Mouse (Mus musculus) megakaryocyte, embryonic 14.5 days (primary cell): ENCODE results near the gene Fermt3. TPM values are rescaled to one million over a fixed set of nuclear protein-coding genes. Genes with fewer than 3 reads are reported as not detected.

ENCODE experiments used
- H3K27me3 ChIP-seq: replicated peaks from 2 replicates; pipeline ENCODE3; 2012; ENCODE audit warnings: inconsistent platforms
- H3K36me3 ChIP-seq: replicated peaks from 2 replicates; pipeline ENCODE3; 2012; ENCODE audit warnings: low read length, inconsistent platforms, mixed read lengths
- H3K4me1 ChIP-seq: 2 replicates; pipeline ENCODE4 v1.6.1; 2012; ENCODE audit warnings: inconsistent platforms
- H3K4me3 ChIP-seq: replicated peaks from 2 replicates; pipeline ENCODE3; 2012; ENCODE audit warnings: moderate library complexity, mild to moderate bottlenecking, inconsistent platforms
- H3K9me3 ChIP-seq: 2 replicates; pipeline ENCODE4 v1.6.1; 2012; ENCODE audit warnings: inconsistent platforms
- FLI1 ChIP-seq: IDR thresholded peaks from 2 replicates; pipeline ENCODE4 v1.6.1; 2012; ENCODE audit warnings: low read length, inconsistent platforms, mixed read lengths
- GATA1 ChIP-seq: IDR thresholded peaks from 3 replicates; pipeline ENCODE4 v1.6.1; 2012; ENCODE audit warnings: mixed read lengths, low read length, inconsistent platforms, borderline replicate concordance
- polyA plus RNA-seq: library from polyadenylated mRNA; stranded (reverse); fragments of >175 nt; gene quantifications from 2 replicates; pipeline ENCODE4 v1.2.3, GENCODE M21; 2012; ENCODE audit warnings: low replicate concordance; ENCODE audit not compliant: insufficient read depth

The Fermt3 gene
- polyA plus RNA-seq: 5,058 and 7,219 TPM in 2 replicates

DNA sequence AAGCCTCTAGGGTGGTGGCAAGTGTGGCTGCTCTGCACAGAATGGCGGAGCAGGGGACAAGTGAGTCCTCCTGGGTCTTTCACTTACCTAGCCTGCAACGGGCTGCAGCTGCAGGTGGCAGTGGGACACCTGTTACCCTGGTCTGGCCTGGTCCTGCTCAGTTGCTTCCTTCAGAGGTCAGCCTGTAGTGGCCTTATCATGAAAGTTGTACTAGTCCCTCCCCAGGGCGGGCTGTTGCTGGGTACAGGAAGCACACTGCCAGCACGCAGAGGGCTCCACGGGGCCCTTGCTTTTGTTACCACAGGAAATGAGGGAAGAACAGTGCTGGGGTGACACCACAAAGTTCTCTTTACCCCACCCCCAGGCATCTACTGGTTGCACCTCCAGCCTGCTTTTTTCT, at the start of gene Fermt3:
Gene Fermt3 (minus strand): TSS at position 279 of the 400 bp plus-strand sequence.
- no peaks in the 10 kb centered on the region for H3K27me3 ChIP-seq
- H3K9me3 ChIP-seq: no peaks in the 10 kb centered on the region
- peak within 1 kb of the TSS; percentile 96 for H3K4me3 ChIP-seq
- H3K4me1 ChIP-seq: peaks cover 84% of the 10 kb centered on the region
- TF ChIP-seq FLI1: peak; percentile 80
- TF ChIP-seq GATA1: no peak
- H3K36me3 ChIP-seq: peaks cover 89% of the 10 kb centered on the region

DNA sequence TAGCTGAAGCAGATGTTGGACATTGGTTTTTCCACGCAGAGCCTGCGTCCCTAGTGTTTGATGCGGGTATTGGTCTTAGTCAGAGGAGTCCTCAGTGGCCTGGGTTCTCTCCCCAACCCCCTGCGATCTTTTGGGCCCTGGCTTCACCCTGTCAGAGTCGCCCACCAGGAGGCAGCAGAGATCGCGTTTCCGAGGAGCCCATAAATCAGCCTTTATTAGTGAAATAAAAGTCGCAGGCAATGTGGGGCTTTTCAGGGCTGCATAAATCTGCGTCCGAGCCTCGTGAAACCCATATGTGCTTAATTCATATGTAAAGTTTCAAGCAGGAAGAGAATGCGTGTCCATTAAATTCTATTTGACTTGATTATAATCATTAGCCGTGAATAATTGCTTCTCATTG, 48.9 kb upstream of the Fermt3 start:
- no peak for TF ChIP-seq FLI1
- no peak for TF ChIP-seq GATA1
- H3K4me1 ChIP-seq: peaks cover 50% of the 10 kb centered on the region
- H3K27me3 ChIP-seq: peaks cover 67% of the 10 kb centered on the region
- H3K36me3 ChIP-seq: no peaks in the 10 kb centered on the region
- peak overlapping the region; percentile 48 for H3K4me3 ChIP-seq
- no peaks in the 10 kb centered on the region for H3K9me3 ChIP-seq

DNA sequence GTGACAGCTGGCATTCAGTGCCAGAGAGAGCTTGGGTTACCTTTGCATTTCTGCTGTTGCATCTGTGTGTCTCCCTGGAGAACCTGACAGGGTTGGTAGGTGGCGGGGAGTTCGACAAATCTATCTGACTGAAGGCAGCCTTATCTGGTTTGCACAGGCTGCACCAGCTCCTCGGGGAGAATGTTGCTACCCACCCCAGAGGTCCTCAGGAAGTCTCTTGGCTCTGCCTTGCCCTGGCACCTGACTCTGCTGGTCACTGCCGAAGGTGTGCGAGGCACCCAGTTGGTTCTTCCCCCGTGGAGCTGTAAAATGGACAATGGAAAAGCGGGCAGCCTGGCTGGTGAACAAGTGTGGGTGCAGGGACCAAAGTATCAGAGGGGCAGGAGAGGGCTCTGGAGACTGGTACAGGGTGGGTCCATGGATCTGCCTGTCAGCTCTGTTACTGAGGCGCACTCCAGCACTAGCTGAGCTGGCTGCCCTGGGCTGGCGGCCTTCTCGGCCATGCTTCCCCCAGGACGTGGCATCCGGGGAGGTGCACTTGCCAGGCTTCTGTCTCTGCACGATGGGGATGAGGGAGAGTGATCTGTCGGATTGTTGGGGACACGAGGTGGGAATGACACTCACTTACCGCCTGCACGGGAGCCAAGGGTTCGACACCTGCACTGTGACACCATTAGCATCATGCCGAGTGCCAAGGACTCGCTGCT, 48.2 kb upstream of the Fermt3 start:
- Histone ChIP-seq H3K4me1 (peaks cover 50% of the 10 kb centered on the region), H3K4me3 (peak overlapping the region; percentile 48), H3K36me3 (no peaks in the 10 kb centered on the region), H3K9me3 (no peaks in the 10 kb centered on the region), H3K27me3 (peaks cover 65% of the 10 kb centered on the region)
- TF ChIP-seq GATA1 (no peak), FLI1 (no peak)

DNA sequence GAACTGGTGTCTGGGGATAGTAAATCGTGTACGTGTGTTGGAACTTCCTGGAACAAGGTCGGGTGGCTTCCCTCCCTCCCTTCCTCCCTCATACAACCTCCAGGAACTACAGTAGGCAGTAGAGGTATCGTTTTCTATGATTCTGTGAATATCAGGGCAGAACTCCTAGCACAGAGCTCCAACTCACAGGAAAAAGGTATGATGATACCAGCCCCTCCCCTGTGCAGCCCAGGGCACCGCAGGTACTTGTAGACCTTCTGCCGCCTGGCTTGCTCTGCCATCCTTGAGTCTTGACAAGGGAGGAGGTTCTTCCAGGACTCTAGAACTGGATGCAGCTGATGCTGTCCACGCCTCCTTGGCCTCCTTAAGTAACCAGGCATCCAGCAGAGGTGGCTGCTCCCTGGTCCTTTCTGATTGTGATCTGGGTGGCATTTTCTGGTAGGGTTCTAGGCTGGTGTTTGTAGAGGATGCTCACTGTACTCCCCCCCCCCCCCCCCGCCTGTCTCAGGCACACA, 47.6 kb upstream of the Fermt3 start:
- peaks cover 50% of the 10 kb centered on the region for H3K4me1 ChIP-seq
- H3K4me3 ChIP-seq: peak overlapping the region; percentile 76
- no peaks in the 10 kb centered on the region for H3K36me3 ChIP-seq
- TF ChIP-seq GATA1 (no peak), FLI1 (no peak)
- peaks cover 59% of the 10 kb centered on the region for H3K27me3 ChIP-seq
- H3K9me3 ChIP-seq: no peaks in the 10 kb centered on the region

DNA sequence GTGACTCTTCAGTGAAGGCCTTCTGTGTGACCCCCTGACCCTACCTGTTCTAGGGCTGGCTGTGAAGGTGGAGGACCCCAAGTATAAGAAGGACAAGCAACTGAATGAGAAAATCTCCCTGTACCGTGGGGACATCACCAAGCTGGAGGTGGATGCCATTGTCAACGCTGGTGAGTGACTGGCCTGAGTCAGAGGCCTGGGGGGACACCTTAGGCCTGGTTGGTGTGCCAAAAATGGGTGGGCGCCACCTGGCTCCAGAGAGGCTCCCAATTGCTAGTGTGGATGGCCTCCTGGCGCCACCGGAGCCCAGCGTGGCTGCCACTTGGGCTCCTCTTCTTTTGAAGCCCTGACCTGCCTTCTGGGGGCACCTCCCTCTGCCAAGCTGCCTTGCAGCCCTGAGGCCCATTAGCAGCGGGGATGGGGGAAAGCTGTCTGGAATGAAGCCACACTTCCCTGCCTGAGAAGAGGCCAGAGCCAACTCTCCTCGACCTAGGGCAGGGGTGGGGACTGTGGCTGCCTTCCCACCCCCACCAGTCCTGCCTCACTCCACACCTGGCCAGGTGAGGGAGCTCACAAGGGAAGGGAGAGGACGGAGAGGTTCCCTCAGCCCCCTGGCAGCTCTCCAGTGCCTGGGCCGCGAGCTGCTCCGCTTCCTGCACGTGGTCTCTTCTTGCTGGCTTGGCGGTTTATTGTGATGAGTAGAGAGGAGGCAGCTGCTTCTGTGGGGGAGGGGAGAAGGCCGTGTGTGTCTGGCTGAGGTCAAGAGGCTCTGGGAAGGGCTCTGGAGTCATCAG, 47.0 kb upstream of the Fermt3 start:
- no peak for TF ChIP-seq GATA1
- TF ChIP-seq FLI1: no peak

DNA sequence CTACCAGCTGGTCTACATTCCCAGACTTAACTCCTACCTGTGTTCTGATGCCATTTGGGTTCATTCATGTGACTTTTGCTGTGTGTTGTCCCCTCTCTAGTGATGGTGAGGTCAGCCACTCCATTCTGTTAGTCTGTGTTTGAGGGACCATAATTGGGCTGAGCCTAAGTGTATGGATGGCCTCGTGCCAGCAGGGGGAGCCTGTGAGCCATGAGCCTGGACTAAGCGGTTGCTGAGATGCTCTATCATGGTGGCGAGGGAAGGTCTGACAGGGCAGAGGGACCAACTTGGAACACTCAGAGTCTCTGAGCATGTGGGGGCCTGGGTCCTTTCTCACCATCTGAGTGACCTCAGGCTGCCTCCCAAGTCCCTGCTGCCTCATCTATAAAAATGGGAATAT, 45.3 kb upstream of the Fermt3 start:
- TF ChIP-seq FLI1 (no peak), GATA1 (no peak)

More for the DNA sequence above, 47.0 kb upstream of the Fermt3 start:
- Histone ChIP-seq H3K9me3 (no peaks in the 10 kb centered on the region), H3K4me3 (peak overlapping the region; percentile 76), H3K4me1 (peaks cover 54% of the 10 kb centered on the region), H3K27me3 (peaks cover 57% of the 10 kb centered on the region), H3K36me3 (no peaks in the 10 kb centered on the region)

DNA sequence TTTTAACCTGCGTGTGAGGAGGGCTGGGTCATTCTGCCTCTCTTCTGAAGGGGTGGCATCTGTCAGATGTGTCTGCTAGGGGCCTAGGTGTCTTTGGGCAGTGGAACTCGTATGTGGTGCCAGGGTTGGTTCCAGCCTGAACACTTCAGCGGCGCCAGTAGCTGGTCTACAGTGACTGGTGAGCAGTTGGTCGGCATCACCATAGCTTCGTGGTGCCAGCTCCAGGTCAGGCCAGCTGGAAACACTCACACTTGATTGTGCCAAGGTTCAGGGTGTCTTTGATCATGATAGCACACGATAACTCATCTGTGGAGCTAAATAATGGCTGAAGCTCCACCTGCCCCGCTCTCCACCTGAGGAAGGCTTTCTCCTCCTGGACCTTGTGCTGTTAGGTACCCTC, 43.6 kb upstream of the Fermt3 start:
- Histone ChIP-seq H3K9me3 (no peaks in the 10 kb centered on the region), H3K36me3 (no peaks in the 10 kb centered on the region), H3K27me3 (peaks cover 46% of the 10 kb centered on the region), H3K4me1 (peaks cover 42% of the 10 kb centered on the region), H3K4me3 (no peak overlapping the region)
- TF ChIP-seq GATA1: no peak
- TF ChIP-seq FLI1: no peak

More for the DNA sequence above, 45.3 kb upstream of the Fermt3 start:
- H3K4me3 ChIP-seq: no peak overlapping the region
- peaks cover 54% of the 10 kb centered on the region for H3K4me1 ChIP-seq
- no peaks in the 10 kb centered on the region for H3K36me3 ChIP-seq
- peaks cover 50% of the 10 kb centered on the region for H3K27me3 ChIP-seq
- H3K9me3 ChIP-seq: no peaks in the 10 kb centered on the region

DNA sequence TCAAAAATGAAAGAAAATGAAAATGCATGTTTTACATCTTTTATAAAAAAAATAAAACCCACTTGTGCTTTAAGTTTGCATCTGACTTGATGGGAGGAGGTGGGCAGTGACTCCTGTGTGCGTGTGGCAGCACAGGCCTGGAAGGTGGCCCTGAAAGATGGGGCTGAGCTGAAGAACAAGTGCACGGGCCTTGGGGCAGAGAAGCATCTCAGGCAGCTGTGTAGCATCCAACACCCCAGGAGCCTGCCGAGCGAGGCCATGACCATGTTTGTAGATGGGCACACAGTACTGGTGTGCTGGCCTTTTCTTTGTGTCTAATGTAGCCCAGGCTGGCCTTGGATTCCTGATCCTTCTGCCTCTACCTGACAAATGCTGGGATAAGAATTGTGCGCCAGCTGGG, 42.8 kb upstream of the Fermt3 start:
- Histone ChIP-seq H3K9me3 (no peaks in the 10 kb centered on the region), H3K4me3 (no peak overlapping the region), H3K4me1 (peaks cover 42% of the 10 kb centered on the region), H3K27me3 (peaks cover 44% of the 10 kb centered on the region), H3K36me3 (no peaks in the 10 kb centered on the region)
- TF ChIP-seq FLI1 (no peak), GATA1 (no peak)

DNA sequence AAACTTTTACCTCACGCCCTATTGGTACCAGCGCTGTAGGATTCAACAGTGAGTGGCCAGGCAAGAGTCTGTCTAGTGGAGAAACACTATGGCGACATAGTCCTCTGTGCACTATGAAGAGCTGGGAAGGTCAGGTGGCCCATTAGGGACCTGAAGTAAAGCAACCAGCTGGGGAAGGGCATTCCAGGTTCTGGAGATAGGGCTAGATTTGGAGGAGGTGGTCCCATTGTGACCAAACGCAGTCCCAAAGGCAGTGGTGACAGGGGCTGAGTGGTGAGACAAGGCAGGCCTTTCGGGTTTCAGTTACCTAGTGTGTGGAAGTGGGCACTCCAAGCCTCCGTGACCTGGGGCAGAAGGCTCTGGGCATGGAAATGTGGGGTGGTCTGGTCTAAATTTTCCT, 39.3 kb upstream of the Fermt3 start:
- no peaks in the 10 kb centered on the region for H3K36me3 ChIP-seq
- peaks cover 34% of the 10 kb centered on the region for H3K27me3 ChIP-seq
- H3K4me1 ChIP-seq: peaks cover 41% of the 10 kb centered on the region
- TF ChIP-seq GATA1: no peak
- TF ChIP-seq FLI1: no peak
- H3K9me3 ChIP-seq: no peaks in the 10 kb centered on the region
- H3K4me3 ChIP-seq: no peak overlapping the region

DNA sequence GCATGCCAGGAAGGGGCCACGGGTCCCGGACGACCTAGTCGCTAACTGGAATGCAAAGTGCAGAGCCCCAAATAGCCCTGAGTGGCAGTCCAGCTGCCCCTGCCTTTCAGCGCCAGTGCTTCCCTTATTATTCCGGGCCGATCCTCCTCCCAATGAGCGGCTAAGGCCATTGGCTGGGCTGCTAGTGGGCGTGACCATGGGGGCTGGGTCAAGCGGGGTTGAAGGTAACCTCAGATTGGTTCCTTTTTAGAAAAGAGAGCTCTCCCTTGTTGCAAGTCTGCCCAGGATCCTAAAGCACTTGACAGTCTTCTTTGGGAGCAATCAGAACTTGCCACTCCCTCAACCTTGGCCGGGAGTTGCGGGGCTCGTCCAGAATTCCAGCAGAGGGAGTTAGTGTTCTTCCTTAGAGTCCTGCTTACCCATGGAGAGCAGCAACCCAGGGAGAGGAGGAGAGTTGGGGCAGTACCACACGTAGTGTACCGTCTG, 38.5 kb upstream of the Fermt3 start:
- peaks cover 29% of the 10 kb centered on the region for H3K27me3 ChIP-seq
- TF ChIP-seq GATA1: no peak
- no peak for TF ChIP-seq FLI1
- peak overlapping the region; percentile 94 for H3K4me3 ChIP-seq

More for the DNA sequence above, 38.5 kb upstream of the Fermt3 start:
- H3K9me3 ChIP-seq: no peaks in the 10 kb centered on the region
- H3K4me1 ChIP-seq: peaks cover 44% of the 10 kb centered on the region
- H3K36me3 ChIP-seq: no peaks in the 10 kb centered on the region
